Mouse (Mus musculus) liver, embryonic 16.5 days (tissue): ENCODE data around the gene Ddx51. TPM values are rescaled to one million over a fixed set of nuclear protein-coding genes. Genes with fewer than 3 reads are reported as not detected.

ENCODE experiments used
- ATAC-seq: fragments of 200-750 bp; cut with Nextera tagmentation; 2 replicates; pipeline ENCODE4 v1.8.0; 2017; ENCODE audit warnings: low read depth, mild to moderate bottlenecking, moderate number of reproducible peaks, moderate library complexity
- H3K27ac ChIP-seq: fragments of 300-500 bp; sonication (generic); 2 replicates; pipeline ENCODE4 v1.5.1; 2014; ENCODE audit warnings: mild to moderate bottlenecking, low read length
- H3K27me3 ChIP-seq: fragments of 300-500 bp; sonication (generic); 2 replicates; pipeline ENCODE4 v1.6.1; 2014; ENCODE audit warnings: low read depth, low read length, mixed read lengths; ENCODE audit not compliant: control insufficient read depth, insufficient read depth
- H3K36me3 ChIP-seq: fragments of 300-500 bp; sonication (generic); 2 replicates; pipeline ENCODE4 v1.6.1; 2014; ENCODE audit warnings: mild to moderate bottlenecking; ENCODE audit not compliant: control insufficient read depth, insufficient read depth
- H3K4me1 ChIP-seq: fragments of 300-500 bp; sonication (generic); 2 replicates; pipeline ENCODE4 v1.6.1; 2014; ENCODE audit warnings: low read depth, low read length, mixed read lengths; ENCODE audit not compliant: control insufficient read depth
- H3K4me2 ChIP-seq: fragments of 300-500 bp; sonication (generic); 2 replicates; pipeline ENCODE4 v1.6.1; 2014; ENCODE audit warnings: low read depth, low read length, mixed read lengths
- H3K4me3 ChIP-seq: fragments of 300-500 bp; sonication (generic); 2 replicates; pipeline ENCODE4 v1.5.1; 2014; ENCODE audit warnings: low read depth, mild to moderate bottlenecking, low read length
- H3K9ac ChIP-seq: fragments of 300-500 bp; sonication (generic); 2 replicates; pipeline ENCODE4 v1.6.1; 2014; ENCODE audit warnings: low read depth, low read length
- H3K9me3 ChIP-seq: fragments of 300-500 bp; sonication (generic); replicated peaks from 2 replicates; pipeline ENCODE4 v1.6.1; 2016; ENCODE audit warnings: low read length; ENCODE audit not compliant: control insufficient read depth
- WGBS: fragments of 180-500 bp; shearing (Covaris S2); extraction: QIAGEN DNeasy Blood & Tissue Kit; methylation state at CpG from one replicate; pipeline ENCODE4 v1.1.7; 2014; ENCODE audit not compliant: insufficient replicate concordance; 5-methylcytosine and 5-hydroxymethylcytosine counted together
- polyA plus RNA-seq: library from polyadenylated mRNA; unstranded; fragments of >200 nt; fragmentation: Nextera tagmentation; extraction: Ambion mirVana; gene quantifications from 2 replicates; pipeline ENCODE4 v1.2.1, GENCODE M21; 2015

The Ddx51 gene
- polyA plus RNA-seq, 1 experiment from 2014 or later = 7.5 TPM

- Histone ChIP-seq H3K27ac (no peak overlapping the region), H3K4me3 (no peak overlapping the region), H3K4me1 (no peaks in the 10 kb centered on the region), H3K9me3 (no peaks in the 10 kb centered on the region), H3K27me3 (no peaks in the 10 kb centered on the region), H3K9ac (peak overlapping the region; percentile 28; the same call in 1 of the 2 replicates), H3K36me3 (no peaks in the 10 kb centered on the region), H3K4me2 (peak overlapping the region; percentile 27)
- no peak for ATAC-seq
- WGBS = 12% methylated on average over 12 of the region's 12 CpGs
Measured at GRCm38 (mm10) chr5:110639459-110639858, 13.8 kb upstream of the Ddx51 start.

GRCm38 (mm10) chr5:110646377-110646776 is 6.9 kb upstream of the Ddx51 start:
- Histone ChIP-seq H3K36me3 (peaks cover 26% of the 10 kb centered on the region), H3K4me3 (no peak overlapping the region), H3K9me3 (no peaks in the 10 kb centered on the region), H3K27ac (no peak overlapping the region), H3K9ac (no peak overlapping the region), H3K4me1 (no peaks in the 10 kb centered on the region; the same call in 1 of the 2 replicates), H3K27me3 (no peaks in the 10 kb centered on the region), H3K4me2 (no peak overlapping the region)
- ATAC-seq = peak; percentile 91

GRCm38 (mm10) chr5:110653686-110654085 is 435 bp downstream of the Ddx51 start:
- Histone ChIP-seq H3K9ac (peak overlapping the region; percentile 77), H3K4me3 (peak overlapping the region; percentile 77), H3K27me3 (no peaks in the 10 kb centered on the region), H3K9me3 (no peaks in the 10 kb centered on the region), H3K27ac (no peak overlapping the region), H3K36me3 (peaks cover 35% of the 10 kb centered on the region), H3K4me1 (peaks cover 19% of the 10 kb centered on the region), H3K4me2 (peak overlapping the region; percentile 90)
- ATAC-seq = peak; percentile 36
- 1% methylated on average over 37 of the region's 37 CpGs for WGBS

GRCm38 (mm10) chr5:110659682-110660081 is 6.4 kb downstream of the Ddx51 start:
- no peak for ATAC-seq
- Histone ChIP-seq H3K27ac (no peak overlapping the region), H3K4me3 (no peak overlapping the region), H3K9ac (no peak overlapping the region), H3K27me3 (no peaks in the 10 kb centered on the region), H3K36me3 (peaks cover 31% of the 10 kb centered on the region), H3K4me1 (peaks cover under 1% of the 10 kb centered on the region), H3K9me3 (no peaks in the 10 kb centered on the region), H3K4me2 (no peak overlapping the region)

- Histone ChIP-seq H3K36me3 (peaks cover 52% of the 10 kb centered on the region), H3K9me3 (no peaks in the 10 kb centered on the region), H3K4me1 (no peaks in the 10 kb centered on the region; the same call in 1 of the 2 replicates), H3K27me3 (no peaks in the 10 kb centered on the region), H3K4me3 (no peak overlapping the region), H3K9ac (no peak overlapping the region), H3K4me2 (no peak overlapping the region), H3K27ac (no peak overlapping the region)
- WGBS = 87% methylated on average over 2 of the region's 2 CpGs
- no peak for ATAC-seq
Measured at GRCm38 (mm10) chr5:110664041-110664440, 10.8 kb downstream of the Ddx51 start.

- Histone ChIP-seq H3K9ac (no peak overlapping the region), H3K4me2 (no peak overlapping the region), H3K36me3 (peaks cover 53% of the 10 kb centered on the region), H3K27me3 (no peaks in the 10 kb centered on the region), H3K9me3 (no peaks in the 10 kb centered on the region), H3K4me3 (no peak overlapping the region), H3K4me1 (no peaks in the 10 kb centered on the region; the same call in 1 of the 2 replicates), H3K27ac (no peak overlapping the region)
- WGBS = 77% methylated on average over 2 of the region's 2 CpGs
- peak; percentile 71 for ATAC-seq
Measured at GRCm38 (mm10) chr5:110664750-110665269, 11.6 kb downstream of the Ddx51 start.

- no peaks in the 10 kb centered on the region for H3K9me3 ChIP-seq
- H3K36me3 ChIP-seq = peaks cover 59% of the 10 kb centered on the region
- H3K9ac ChIP-seq = no peak overlapping the region
- ATAC-seq = peak; percentile 63
- H3K27ac ChIP-seq = no peak overlapping the region
- no peaks in the 10 kb centered on the region for H3K27me3 ChIP-seq
- no peak overlapping the region for H3K4me3 ChIP-seq
- 79% methylated on average over 6 of the region's 6 CpGs for WGBS
- H3K4me2 ChIP-seq = no peak overlapping the region
- no peaks in the 10 kb centered on the region; the same call in 1 of the 2 replicates for H3K4me1 ChIP-seq
Measured at GRCm38 (mm10) chr5:110665486-110666121, 12.4 kb downstream of the Ddx51 start.

GRCm38 (mm10) chr5:110682041-110682440 is 28.8 kb downstream of the Ddx51 start:
- 76% methylated on average over 8 of the region's 8 CpGs for WGBS
- Histone ChIP-seq H3K36me3 (peaks cover 88% of the 10 kb centered on the region), H3K4me3 (no peak overlapping the region), H3K4me2 (no peak overlapping the region), H3K9ac (no peak overlapping the region), H3K27me3 (no peaks in the 10 kb centered on the region), H3K4me1 (no peaks in the 10 kb centered on the region), H3K9me3 (no peaks in the 10 kb centered on the region), H3K27ac (no peak overlapping the region)
- ATAC-seq = no peak

- Histone ChIP-seq H3K27me3 (no peaks in the 10 kb centered on the region), H3K9ac (no peak overlapping the region), H3K4me2 (no peak overlapping the region), H3K27ac (no peak overlapping the region), H3K4me1 (no peaks in the 10 kb centered on the region), H3K36me3 (peaks cover 76% of the 10 kb centered on the region), H3K4me3 (no peak overlapping the region), H3K9me3 (no peaks in the 10 kb centered on the region)
- WGBS = 83% methylated on average over 4 of the region's 4 CpGs
- ATAC-seq = no peak
Measured at GRCm38 (mm10) chr5:110698617-110699016, 45.4 kb downstream of the Ddx51 start.
